Mouse (Mus musculus): ENCODE data around the gene G6pdx.
A peak's percentile ranks its signal among the peaks of the same experiment; 100 is the strongest.

G6pdx gene

GRCm38 (mm10) chrX:74428826-74429276 is at the start of gene G6pdx:
Gene G6pdx, minus strand, starts transcription at chrX:74429194.
- peak; percentile 76 for ATAC-seq (ENCODE audit: low TSS enrichment)

- peak; percentile 76 for ATAC-seq (ENCODE audit: low TSS enrichment)
Observed at GRCm38 (mm10) chrX:74452773-74453172, 23.8 kb upstream of the G6pdx start.

DNA sequence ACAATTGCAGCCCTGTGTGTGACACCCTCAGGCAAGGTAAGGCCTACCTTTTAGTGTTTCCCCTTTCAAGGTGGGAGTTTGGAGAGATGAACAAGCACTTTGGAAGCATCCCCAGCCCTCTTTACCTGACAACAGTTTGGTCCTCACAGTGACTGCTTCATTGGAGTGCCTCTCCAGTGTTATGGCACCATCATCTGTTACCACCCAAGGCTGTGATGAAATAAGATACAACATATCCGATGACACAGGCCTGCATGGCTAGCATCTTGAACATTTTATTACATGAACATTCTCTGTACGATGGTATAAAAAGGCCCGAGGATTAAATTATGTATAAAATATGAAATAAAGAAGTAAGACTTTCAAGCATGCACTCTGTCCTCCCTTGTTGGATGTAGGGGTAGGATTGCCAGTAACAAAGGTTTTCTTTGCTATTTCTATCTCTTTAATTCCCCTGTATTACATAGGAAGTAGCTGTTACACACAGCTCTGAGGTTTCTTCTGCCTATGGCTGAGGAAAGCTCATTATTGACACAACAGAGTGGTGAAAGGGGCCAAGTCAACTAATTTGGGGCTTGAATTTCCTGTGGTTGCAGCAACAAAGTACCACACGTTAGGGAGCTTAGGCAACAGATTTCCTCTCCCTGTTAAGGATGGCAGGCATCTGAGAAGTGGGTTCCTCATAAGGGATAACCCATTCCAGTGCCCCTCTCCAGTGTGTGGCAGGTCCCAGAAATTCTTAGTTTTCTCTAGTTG is 22.3 kb upstream of the G6pdx start:
- no peak for ATAC-seq (ENCODE audit: low TSS enrichment)

GRCm38 (mm10) chrX:74429290-74429821 is 362 bp upstream of the G6pdx start:
- ATAC-seq (ENCODE audit: low TSS enrichment) = peak; percentile 79

- ATAC-seq (ENCODE audit: low TSS enrichment) = peak; percentile 29
Observed at GRCm38 (mm10) chrX:74428146-74428825, 708 bp downstream of the G6pdx start.

DNA sequence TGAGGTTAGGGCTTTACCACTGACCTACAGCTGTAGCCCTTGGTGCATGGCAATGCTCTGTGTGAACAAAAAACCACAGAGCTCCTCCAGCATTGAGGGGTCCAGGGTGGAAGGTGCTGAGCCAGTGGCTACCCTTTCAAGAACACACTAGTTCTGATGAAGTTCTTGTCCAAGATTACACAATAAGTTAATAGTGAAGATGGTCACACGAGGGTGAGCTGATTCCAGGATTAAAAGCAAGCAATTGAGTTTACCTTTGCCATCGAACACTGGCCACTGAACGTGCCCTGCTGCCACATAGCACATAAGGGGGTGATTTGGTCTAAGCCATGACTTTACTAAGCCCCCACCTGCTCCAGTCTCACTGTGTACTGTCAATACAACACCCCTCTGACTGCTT is 1.9 kb downstream of the G6pdx start:
- no peak for ATAC-seq (ENCODE audit: low TSS enrichment)

DNA sequence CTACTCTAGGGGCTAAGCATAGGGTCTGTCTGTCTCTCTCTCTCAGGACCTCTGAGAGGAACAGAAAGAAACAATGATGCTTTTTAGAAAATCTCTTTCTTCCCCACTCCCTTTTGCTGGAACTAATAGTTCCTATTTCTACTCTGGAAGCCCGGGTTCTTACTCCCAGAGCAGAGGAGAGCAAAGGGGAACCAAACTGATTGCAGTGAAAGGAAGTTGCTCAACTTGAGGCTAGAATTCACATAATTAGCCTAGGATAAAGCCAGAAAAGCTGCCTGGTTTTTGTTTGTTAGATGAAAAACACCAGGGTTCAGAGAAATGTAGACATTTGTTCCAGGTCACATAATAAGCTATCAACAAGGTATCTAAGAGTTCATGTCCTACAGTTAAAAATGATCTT is 2.7 kb downstream of the G6pdx start:
- ATAC-seq (ENCODE audit: low TSS enrichment) = no peak

GRCm38 (mm10) chrX:74425195-74425594 is 3.8 kb downstream of the G6pdx start:
- no peak for ATAC-seq (ENCODE audit: low TSS enrichment)

DNA sequence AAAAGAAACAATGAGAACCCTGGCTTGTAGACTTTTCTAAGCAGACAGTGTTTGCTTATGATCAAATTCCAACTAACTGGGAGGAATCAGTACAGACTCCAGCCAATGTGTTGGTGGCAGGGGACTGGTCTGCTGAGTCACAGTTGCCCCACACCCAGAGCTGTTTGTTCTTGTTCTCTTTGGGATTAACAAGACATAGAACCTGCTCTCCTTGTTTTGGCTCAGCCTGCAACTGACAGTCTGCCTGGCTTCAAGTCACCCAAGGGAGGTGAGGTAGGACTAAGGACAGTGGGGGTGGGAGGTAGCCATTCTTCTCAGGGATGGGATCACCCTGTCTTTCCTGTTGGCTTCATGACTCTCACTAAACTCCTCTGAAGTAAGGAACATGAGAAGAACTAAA is 4.6 kb downstream of the G6pdx start:
- no peak for ATAC-seq (ENCODE audit: low TSS enrichment)

GRCm38 (mm10) chrX:74413377-74413776 is 15.6 kb downstream of the G6pdx start:
- ATAC-seq (ENCODE audit: low TSS enrichment) = peak; percentile 94

DNA sequence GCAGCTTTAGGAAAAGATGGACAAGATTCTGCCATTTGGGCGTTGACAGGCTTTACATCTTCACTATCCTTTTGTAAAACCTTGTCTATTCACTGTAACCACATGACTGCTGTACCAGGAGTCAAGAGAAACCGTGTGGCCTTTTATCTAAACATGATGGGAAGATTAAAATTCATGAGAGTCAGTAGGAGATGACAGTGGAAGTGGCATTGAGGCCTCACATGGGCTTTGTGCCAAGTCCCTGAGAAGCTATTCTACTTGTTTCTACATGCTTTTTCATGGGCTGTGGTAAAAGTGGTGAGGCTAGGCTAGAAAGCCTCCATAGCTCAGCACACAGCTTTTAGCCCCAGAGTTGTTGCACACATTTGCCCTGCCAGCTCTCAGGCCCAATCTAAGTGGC is 20.7 kb downstream of the G6pdx start:
- ATAC-seq (ENCODE audit: low TSS enrichment) = no peak

GRCm38 (mm10) chrX:74400136-74400535 is 28.9 kb downstream of the G6pdx start:
- ATAC-seq (ENCODE audit: low TSS enrichment) = no peak

DNA sequence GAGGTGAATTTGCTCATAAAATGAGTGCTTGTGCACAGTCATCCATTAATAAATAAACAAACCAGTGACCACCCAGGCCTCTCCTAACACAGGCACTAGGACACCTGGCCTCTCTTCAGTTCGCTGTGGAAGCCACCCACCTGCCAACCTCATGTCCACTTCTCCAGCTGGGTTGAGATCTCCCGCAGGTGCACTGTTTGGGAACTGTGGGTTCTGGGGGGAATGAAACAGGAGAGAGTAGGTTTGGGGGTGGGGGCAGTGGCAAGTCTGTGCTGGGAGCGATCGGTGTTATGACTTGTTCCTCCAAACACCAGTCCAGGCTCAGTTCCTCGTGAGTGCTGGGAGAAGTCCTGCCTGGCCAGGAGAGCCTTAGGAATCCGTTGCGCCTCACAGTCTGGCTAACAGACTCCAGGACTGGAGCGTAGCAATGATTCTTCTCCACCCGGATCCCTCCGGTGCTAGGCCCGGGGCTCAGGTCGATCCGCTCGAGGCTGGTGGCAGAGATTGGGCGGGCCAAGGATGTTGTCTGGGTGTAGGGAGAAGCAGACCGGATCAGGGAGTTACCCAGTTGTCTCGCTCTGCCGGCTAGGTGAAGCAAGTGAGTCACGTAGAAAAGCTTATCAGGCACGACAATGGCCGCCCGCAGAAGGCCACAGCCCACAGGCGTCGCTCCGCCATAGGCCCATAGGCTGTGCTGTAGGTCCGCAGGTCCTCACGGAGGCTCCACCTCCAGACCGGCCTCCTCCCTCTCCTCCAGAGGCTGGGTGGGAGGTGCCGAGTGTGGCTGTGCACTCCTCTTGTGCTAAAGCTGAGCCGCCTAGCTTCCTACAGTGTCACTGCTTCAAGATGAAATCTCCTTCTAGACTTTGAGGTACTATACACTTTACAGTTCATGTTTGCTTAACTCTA is 36.2 kb downstream of the G6pdx start, which contains the start of the genes Fam3a and Ikbkg:
Gene Fam3a, minus strand, starts transcription at position 738 of the 909 bp plus-strand sequence.
Gene Ikbkg, plus strand, starts transcription at position 756 of the 909 bp plus-strand sequence.
- peak; percentile 100 for ATAC-seq (ENCODE audit: low TSS enrichment)

- no peak for ATAC-seq (ENCODE audit: low TSS enrichment)
Observed at GRCm38 (mm10) chrX:74388153-74388552, 40.8 kb downstream of the G6pdx start.

DNA sequence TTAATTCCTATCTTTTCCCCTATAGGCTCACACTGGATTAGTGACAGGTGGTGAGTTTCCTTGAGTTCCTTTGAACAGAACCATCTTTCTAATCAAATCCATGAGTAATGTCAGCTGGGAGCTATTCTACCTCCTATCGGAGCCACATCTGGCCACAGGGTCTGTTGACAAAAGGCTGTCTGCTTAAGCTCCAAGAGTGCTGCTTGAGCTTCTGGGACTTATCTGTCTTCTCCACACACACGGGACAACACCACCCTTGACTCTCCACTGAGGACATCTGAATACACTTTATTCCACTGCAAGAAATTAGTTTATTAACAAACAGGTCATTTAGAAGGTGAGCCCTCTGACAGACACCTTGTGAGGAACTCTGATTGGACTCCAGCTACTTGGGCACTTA is 44.5 kb downstream of the G6pdx start:
- ATAC-seq (ENCODE audit: low TSS enrichment) = no peak

DNA sequence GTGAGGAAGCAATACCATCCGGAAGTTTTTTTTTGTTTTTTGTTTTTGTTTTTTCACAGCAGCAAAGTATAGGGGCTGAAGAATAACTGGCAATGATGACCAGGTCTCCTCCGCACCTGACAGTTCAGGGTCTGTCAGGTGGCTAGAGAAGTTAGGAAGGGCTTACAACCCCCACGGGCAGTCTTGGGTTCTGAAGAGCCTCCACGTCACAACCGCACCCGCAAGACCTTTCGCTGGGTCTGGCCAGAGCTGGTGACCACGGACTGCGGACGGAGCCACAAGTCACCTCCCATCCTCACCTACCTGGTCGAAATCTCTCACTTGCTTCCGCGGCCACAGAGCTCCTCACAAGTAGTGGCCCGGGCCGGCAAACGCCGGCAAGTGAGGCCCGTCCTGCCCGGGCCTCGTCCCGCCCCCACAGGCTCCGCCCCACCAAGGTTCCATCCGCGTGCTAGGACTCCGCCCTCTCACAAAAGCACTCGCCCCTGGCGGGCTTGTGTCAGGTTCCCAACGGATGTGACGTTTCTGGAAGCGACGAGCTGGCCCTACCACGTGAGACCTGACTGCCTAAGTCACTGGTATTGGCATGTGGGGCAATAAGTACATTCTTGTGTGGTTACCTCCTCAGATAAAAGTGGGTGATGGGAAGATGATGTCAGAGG is 56.0 kb downstream of the G6pdx start, which contains the start of the genes Ubl4a and Slc10a3:
Gene Ubl4a, minus strand, starts transcription at position 331 of the 662 bp plus-strand sequence.
Gene Slc10a3, minus strand, starts transcription at position 462 of the 662 bp plus-strand sequence.
- ATAC-seq (ENCODE audit: low TSS enrichment) = peak; percentile 94

DNA sequence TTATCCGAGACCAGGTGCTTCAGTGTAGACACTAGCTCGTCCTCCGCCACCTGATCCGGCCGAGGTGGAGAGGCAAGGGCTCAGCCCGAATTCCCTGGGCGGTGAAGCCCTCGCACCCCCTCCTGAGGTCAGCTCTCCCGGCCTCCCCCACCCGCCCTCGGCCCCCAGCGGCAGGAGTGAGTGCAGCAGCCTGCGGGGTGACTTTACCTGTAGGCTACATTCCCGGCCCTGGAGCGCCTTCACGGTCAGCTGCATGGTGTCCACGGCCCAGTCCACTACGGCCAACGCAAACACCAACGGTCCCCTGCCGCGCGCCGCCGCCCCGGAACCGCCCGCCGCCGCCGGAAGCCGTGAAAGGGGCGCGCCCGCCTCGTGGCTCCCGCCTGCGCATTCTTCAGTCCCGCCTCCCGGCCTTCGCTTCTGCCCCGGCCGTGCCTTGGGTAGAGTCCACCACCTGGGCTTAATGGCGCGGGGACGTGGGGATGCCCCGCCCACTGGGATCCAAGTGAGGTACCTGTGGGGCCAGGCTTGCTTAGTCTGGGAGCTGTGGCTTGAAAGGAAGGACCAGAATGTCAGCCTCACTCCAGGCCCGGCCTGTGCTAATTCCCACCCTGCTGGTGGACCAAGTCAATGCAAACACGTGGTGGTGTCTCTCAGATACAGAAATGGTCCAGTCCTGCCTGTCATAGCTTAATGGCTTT is 60.6 kb downstream of the G6pdx start:
- peak; percentile 72 for ATAC-seq (ENCODE audit: low TSS enrichment)

DNA sequence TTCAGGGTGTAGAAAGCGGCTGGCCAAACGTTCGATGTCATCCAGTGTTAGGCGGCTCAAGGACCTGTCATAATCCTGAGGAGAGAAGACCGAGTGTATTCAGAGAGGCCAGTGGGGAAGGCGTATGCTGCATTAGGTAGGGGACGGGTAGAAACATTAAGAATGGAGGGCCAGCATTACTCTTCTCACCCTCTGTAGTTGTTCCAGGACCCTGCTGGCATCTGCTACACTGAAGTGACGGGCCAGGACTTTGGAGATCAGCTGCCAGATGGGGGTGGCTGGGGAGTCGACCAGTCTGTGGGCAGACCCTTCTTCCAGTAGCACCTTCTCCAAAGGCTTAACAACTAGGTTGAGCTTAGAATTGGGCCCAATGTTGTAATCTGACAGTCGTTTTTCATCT is 61.5 kb downstream of the G6pdx start:
- peak; percentile 1; the same call in 1 of the 2 replicates for ATAC-seq (ENCODE audit: low TSS enrichment)

All from frontal cortex, adult (tissue).